Mouse (Mus musculus) E14TG2a.4 (cell line): ENCODE measurements around the gene Fam129c.
A peak's percentile ranks its signal among the peaks of the same experiment; 100 is the strongest.

Source experiments
- H3K27me3 ChIP-seq: 2 replicates; pipeline ENCODE4 v1.6.1; 2014; ENCODE audit warnings: low read length, control low read depth; ENCODE audit not compliant: insufficient read depth
- H3K36me3 ChIP-seq: 2 replicates; pipeline ENCODE4 v1.6.1; 2014; ENCODE audit warnings: low read length, control low read depth; ENCODE audit not compliant: insufficient read depth
- H3K4me1 ChIP-seq: replicated peaks from 2 replicates; pipeline ENCODE4 v1.6.1; 2014; ENCODE audit warnings: low read depth, low read length, control low read depth
- H3K4me3 ChIP-seq: replicated peaks from 2 replicates; pipeline ENCODE4 v1.5.1; 2014; ENCODE audit warnings: mild to moderate bottlenecking, low read length
- H3K9me3 ChIP-seq: 2 replicates; pipeline ENCODE4 v1.6.1; 2014; ENCODE audit warnings: low read length, control low read depth
- CTCF ChIP-seq: conservative IDR thresholded peaks from 2 replicates; pipeline ENCODE4 v1.5.1; 2014; ENCODE audit warnings: low read length
- NANOG ChIP-seq: IDR thresholded peaks from 2 replicates; pipeline ENCODE4 v1.6.1; 2014; ENCODE audit warnings: borderline replicate concordance, low read length, mixed read lengths
- POU5F1 ChIP-seq: IDR thresholded peaks from 2 replicates; pipeline ENCODE4 v1.6.1; 2014; ENCODE audit warnings: low read length, borderline replicate concordance

Fam129c gene

GRCm38 (mm10) chr8:71561401-71561800, 36.0 kb upstream of the Fam129c start:
- Histone ChIP-seq H3K36me3 (no peaks in the 10 kb centered on the region), H3K4me3 (no peak overlapping the region), H3K4me1 (peaks cover 39% of the 10 kb centered on the region), H3K27me3 (peaks cover 77% of the 10 kb centered on the region), H3K9me3 (peaks cover 7% of the 10 kb centered on the region)
- TF ChIP-seq POU5F1 (no peak), CTCF (peak; percentile 61)

- H3K36me3 ChIP-seq, result no peaks in the 10 kb centered on the region
- H3K27me3 ChIP-seq, result peaks cover 72% of the 10 kb centered on the region
- peaks cover 7% of the 10 kb centered on the region for H3K9me3 ChIP-seq
- TF ChIP-seq NANOG (no peak), CTCF (no peak), POU5F1 (no peak)
- H3K4me3 ChIP-seq, result peak overlapping the region; percentile 76
- peaks cover 49% of the 10 kb centered on the region for H3K4me1 ChIP-seq
These were observed 34.7 kb upstream of the Fam129c start for GRCm38 (mm10) chr8:71562751-71563150.

DNA sequence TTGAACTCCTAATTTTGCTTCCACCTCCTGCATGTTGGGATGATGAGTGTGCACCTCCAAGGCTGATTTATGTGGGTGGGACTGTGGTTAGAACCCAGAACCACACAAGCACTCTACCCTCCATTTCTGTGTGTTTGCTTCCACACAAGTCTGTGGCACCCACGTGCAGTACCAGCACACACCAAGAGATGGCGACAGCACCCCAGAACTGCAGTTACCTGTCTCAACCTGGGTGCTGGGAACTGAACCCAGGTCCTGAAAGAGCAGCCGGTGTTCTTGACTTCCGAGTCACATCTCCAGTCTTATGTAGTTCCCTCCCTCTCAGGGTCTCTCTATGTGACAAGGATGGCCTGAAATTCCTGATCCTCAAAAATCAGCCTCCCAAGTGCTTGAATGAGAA, 33.5 kb upstream of the Fam129c start:
- H3K36me3 ChIP-seq, result no peaks in the 10 kb centered on the region
- H3K4me3 ChIP-seq, result no peak overlapping the region
- TF ChIP-seq CTCF, result peak; percentile 64
- TF ChIP-seq POU5F1, result no peak
- no peak for TF ChIP-seq NANOG
- H3K9me3 ChIP-seq, result peaks cover 7% of the 10 kb centered on the region
- H3K4me1 ChIP-seq, result peaks cover 56% of the 10 kb centered on the region
- H3K27me3 ChIP-seq, result peaks cover 67% of the 10 kb centered on the region

DNA sequence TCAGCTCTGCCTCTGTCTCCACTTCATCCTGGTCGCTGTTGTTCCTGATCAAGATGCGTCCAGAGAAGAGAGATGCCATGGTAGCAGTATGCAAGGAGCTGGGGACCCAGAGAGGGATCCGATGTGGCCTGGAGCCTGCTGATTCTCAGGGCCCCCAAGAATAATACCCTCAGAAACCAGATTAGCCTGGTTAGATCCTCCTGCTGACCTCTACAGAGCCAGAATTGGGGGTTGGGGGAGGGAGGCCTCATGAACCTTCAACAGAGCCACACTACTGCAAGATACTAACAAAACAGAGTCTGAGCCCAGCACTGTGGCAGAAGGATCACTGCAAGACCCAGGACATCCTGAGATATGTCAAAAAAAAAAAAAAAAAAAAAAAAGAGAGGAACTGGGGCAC, 30.9 kb upstream of the Fam129c start, which contains the start of gene Nxnl1:
Nxnl1 (minus strand) TSS at position 101 of the 400 bp plus-strand sequence.
- H3K36me3 ChIP-seq, result no peaks in the 10 kb centered on the region
- peaks cover 58% of the 10 kb centered on the region for H3K4me1 ChIP-seq
- peaks cover 56% of the 10 kb centered on the region for H3K27me3 ChIP-seq
- no peak for TF ChIP-seq POU5F1
- peaks cover 7% of the 10 kb centered on the region for H3K9me3 ChIP-seq
- H3K4me3 ChIP-seq, result peak within 1 kb of the TSS; percentile 60

DNA sequence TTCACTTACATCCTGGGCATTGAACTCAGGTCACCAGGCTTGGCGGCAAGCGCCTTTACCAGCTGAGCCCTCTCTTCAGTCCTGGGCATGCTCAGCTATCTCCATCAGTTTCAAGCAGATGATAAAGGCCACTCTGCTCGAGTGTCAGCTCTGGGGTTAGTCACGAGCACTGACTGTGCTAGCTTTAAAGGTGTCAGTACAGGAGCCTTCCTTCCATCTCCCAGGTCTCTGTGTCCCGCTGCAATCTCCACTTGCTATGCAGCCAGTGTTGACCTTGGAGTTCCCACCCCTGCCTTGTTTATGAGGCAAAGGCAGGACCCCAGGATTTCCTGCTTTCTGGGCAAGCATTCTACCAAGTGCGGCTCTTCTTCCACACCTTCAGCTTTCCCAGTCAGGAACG, 29.9 kb upstream of the Fam129c start:
- no peak overlapping the region for H3K4me3 ChIP-seq
- TF ChIP-seq CTCF (no peak), POU5F1 (no peak), NANOG (no peak)

DNA sequence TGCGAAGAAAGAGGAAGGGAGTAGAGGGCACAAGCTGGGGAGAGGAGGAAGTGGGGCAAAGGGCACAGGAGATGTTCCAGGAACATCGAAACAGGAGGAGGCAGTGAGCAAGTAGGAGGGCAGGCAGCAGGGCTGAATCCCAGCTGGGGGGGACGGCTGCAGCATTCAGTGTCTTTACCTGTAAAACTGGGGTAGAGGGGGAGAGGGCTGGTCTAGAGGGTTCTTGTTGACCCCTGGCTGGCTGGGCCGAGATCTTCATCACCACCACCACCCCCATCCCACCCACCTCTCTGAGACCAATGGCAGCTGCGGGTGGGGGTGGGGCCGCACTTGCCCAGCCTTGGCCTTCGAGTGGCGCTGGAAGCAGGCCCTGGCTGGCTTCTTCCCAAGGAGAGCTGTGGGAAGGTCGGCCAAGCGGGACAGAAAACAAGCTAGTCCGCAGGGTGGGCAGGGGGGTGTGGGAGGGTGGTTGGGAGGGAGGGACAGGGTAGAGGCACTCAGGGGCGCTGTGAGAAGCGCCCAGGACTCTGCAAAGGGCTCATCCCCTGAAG, 29.0 kb upstream of the Fam129c start, which contains the start of gene Slc27a1:
Slc27a1 (plus strand) TSS at position 496 of the 551 bp plus-strand sequence.
- Histone ChIP-seq H3K4me1 (peaks cover 53% of the 10 kb centered on the region), H3K27me3 (peaks cover 39% of the 10 kb centered on the region), H3K36me3 (no peaks in the 10 kb centered on the region), H3K9me3 (peaks cover 7% of the 10 kb centered on the region), H3K4me3 (peak within 1 kb of the TSS; percentile 92)
- no peak for TF ChIP-seq CTCF
- TF ChIP-seq NANOG, result no peak
- no peak for TF ChIP-seq POU5F1

More for the DNA sequence above, 29.9 kb upstream of the Fam129c start:
- H3K27me3 ChIP-seq, result peaks cover 46% of the 10 kb centered on the region
- H3K36me3 ChIP-seq, result no peaks in the 10 kb centered on the region
- peaks cover 58% of the 10 kb centered on the region for H3K4me1 ChIP-seq
- H3K9me3 ChIP-seq, result peaks cover 7% of the 10 kb centered on the region

DNA sequence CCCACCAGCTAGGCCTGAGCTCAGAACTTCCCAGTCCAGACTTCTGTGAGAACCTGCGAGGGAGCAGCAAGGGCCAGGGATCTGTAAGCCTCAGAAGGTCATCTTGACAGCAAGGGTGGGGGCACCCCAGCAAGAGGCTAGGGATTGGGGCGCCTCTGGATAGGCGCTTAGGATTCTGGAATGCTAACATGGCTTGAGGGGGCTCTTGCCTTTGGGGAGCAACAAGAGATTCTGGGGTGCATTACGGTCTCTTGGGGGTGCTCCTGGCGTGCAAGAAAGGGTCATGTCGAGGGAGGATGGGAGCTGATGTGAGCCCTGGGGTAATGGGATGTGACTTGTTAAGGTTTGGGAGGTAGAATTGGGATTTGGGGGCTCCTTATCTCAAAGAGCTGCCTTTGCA, 28.5 kb upstream of the Fam129c start:
- H3K4me3 ChIP-seq, result peak overlapping the region; percentile 92
- peaks cover 5% of the 10 kb centered on the region for H3K9me3 ChIP-seq
- H3K4me1 ChIP-seq, result peaks cover 53% of the 10 kb centered on the region
- H3K27me3 ChIP-seq, result peaks cover 35% of the 10 kb centered on the region
- TF ChIP-seq CTCF (no peak), POU5F1 (no peak), NANOG (no peak)
- H3K36me3 ChIP-seq, result no peaks in the 10 kb centered on the region

DNA sequence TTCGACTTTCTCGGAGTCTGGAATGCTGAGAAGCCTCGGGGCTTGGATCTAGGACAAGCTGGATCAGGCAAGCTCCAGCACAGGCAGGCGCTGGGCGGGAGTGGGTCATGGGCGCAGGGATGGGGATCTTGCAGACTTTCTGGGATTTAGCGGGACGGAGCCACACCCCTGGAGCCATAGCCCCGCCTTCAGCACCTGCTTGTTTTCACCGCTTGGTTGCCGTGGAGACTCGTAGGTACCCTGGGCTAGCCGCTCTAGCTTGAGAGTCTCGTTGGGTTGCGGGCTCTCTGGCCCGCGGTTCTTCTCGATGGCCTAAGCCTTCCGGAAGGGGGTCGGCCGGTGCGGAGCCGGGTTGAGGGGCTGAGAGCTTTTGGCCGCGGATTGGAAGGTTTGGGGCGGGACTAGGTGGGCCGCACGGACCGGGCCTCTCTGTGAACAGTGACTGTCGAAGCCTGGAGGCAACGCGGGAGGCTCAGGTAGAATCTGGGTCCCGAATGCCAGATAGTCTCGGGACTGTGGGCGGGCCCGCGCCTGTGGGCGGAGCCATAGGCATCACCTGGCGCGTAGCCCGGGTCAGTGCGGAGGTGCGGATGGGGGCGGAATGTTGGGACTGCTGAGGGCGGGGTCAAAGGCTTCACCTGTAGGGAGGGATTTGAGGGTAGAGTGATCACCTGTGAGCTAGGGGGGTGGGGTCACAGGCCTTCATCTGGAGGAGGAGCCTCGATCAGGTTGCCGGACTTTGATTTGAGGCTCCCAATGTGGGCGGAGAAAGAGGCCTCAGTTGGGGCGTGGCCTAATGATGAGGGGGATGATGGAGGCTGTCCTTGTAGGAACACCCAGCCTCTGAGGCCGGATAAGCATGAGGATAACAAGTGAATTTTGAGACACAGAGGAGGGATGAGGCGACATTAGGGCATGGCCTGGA, 27.8 kb upstream of the Fam129c start:
- Histone ChIP-seq H3K4me3 (peak overlapping the region; percentile 92), H3K27me3 (peaks cover 28% of the 10 kb centered on the region), H3K4me1 (peaks cover 59% of the 10 kb centered on the region), H3K9me3 (no peaks in the 10 kb centered on the region), H3K36me3 (no peaks in the 10 kb centered on the region)
- TF ChIP-seq CTCF, result no peak
- no peak for TF ChIP-seq NANOG
- no peak for TF ChIP-seq POU5F1
